Mouse (Mus musculus): ENCODE results near the gene Cox14. TPM values are rescaled to one million over a fixed set of nuclear protein-coding genes. Genes with fewer than 3 reads are reported as not detected.
"Not testable (repeated sequence)": the region's sequence is repeated elsewhere in the genome, so short reads cannot be mapped to it uniquely, and the experiment has no call there.

The Cox14 gene
- total and polyA plus RNA-seq, 3 experiments, result 113 to 125 TPM; not detected in 1

DNA sequence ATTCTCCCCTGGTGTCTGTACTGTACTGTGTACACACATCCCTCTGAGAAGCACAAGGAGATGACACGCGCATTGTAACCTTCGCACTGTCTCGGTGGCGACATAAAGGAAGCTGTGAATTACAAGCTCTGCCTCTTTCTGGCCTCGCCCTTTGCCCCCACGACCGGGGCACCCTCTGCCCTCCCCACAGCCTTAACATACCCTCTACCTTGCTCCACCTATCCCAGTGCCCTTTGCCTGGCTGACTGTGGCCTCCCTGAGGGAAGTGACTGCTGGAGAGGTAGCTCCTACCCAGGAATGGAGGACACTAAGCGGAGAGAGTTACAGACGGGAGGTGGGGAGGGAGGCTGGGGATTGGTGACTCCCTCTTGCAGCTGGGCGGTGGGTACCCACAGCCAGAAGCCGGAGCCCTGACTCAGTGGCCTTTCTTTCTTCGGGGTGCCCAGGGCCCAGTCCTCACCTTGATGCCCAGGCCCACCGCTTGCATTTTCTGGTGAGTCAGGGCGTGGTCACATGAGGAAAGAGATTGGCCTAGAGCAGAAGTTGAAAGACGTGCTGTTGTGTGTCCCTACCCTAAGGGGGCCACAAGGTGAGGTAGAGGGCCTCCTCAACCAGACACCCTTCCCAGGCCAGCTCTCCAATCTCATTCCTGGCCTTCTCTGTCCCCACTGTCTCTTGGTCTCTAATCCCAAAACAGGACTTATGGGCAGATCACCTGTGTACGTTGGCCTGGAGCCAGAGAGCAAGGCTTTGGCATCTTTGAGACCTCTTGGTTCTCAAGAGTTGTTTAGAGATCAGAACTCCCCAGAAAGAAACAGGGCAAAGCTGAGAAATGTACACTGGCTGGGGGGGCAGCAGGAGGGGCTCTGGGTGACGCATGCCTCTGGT lies 25.0 kb upstream of the Cox14 start:
- Histone ChIP-seq H3K79me2 (ENCODE audit: control insufficient read depth, insufficient read depth, low read length, poor library complexity) (peaks cover 4% of the 10 kb centered on the region; the same call in 1 of the 2 replicates), H3K4me3 (ENCODE audit: control insufficient read depth in 1 of 2, insufficient read depth in 1 of 2, low read depth in 2 of 2, low read length in 2 of 2) (no peak overlapping the region), H3K4me1 (ENCODE audit: control insufficient read depth in 1 of 2, insufficient read depth in 2 of 2, low read length in 2 of 2) (peaks cover 0 to 22% of the 10 kb centered on the region in 2 experiments; a peak in 3 of 4 replicates), H3K9ac (ENCODE audit: control insufficient read depth, low read depth, low read length, poor library complexity, severe bottlenecking) (no peak overlapping the region), H3K36me3 (ENCODE audit: control insufficient read depth in 1 of 2, insufficient read depth in 2 of 2, low read length in 2 of 2) (peaks cover 0 to 10% of the 10 kb centered on the region in 2 experiments; a peak in 1 of 4 replicates), H3K27me3 (ENCODE audit: control insufficient read depth in 1 of 2, insufficient read depth in 2 of 2, low read length in 2 of 2) (peaks cover 0 to 2% of the 10 kb centered on the region in 2 experiments; a peak in 3 of 4 replicates), H3K27ac (ENCODE audit: control insufficient read depth, low read depth, low read length) (no peak overlapping the region), H3K9me3 (replicated peaks; ENCODE audit: insufficient read depth, low read length) (no peaks in the 10 kb centered on the region)
- DNase-seq (ENCODE audit: low read depth, low spot score), result no peak
- TF ChIP-seq TCF12 (IDR thresholded peaks at IDR 0.05; ENCODE audit: low read depth, low read length) (no peak), ELF1 (IDR thresholded peaks at IDR 0.05; ENCODE audit: low read depth, low read length) (no peak), GABPA (IDR thresholded peaks at IDR 0.05; ENCODE audit: low read depth, low read length) (no peak), MEF2A (IDR thresholded peaks at IDR 0.05; ENCODE audit: extremely low read depth, insufficient replicate concordance, low read depth, low read length, poor library complexity, severe bottlenecking) (no peak), NELFE (IDR thresholded peaks at IDR 0.05; ENCODE audit: low read depth, low read length) (no peak)

DNA sequence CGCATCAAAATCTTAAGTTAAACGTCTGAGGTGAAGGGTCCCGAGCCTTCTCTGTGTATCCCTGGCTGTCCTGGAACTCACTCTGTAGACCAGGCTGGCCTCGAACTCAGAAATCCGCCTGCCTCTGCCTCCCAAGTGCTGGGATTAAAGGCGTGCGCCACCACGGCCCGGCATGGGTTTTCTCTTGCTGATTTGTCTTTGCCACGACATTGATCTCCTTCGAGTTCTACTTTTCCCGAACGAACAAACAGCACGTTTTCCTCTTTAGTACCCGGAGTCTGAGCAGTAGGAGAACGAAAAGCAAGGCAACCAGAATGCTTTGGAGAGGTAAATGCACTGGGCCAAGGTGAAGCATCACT lies 23.8 kb upstream of the Cox14 start:
- not testable (repeated sequence) for H3K27ac ChIP-seq (ENCODE audit: control insufficient read depth, low read depth, low read length); H3K9me3 ChIP-seq (replicated peaks; ENCODE audit: insufficient read depth, low read length); DNase-seq (ENCODE audit: low read depth, low spot score); H3K79me2 ChIP-seq (ENCODE audit: control insufficient read depth, insufficient read depth, low read length, poor library complexity); H3K27me3 ChIP-seq (ENCODE audit: control insufficient read depth in 1 of 2, insufficient read depth in 2 of 2, low read length in 2 of 2)
- H3K4me1 ChIP-seq (ENCODE audit: control insufficient read depth in 1 of 2, insufficient read depth in 2 of 2, low read length in 2 of 2), result peaks cover 0 to 22% of the 10 kb centered on the region in 2 experiments; a peak in 3 of 4 replicates
- TF ChIP-seq TBP (IDR thresholded peaks at IDR 0.05; ENCODE audit: low read depth, low read length), result peak; percentile 78
- H3K36me3 ChIP-seq (ENCODE audit: control insufficient read depth in 1 of 2, insufficient read depth in 2 of 2, low read length in 2 of 2), result peaks cover 0 to 10% of the 10 kb centered on the region in 2 experiments; a peak in 1 of 4 replicates
- H3K4me3 ChIP-seq (ENCODE audit: control insufficient read depth in 1 of 2, insufficient read depth in 1 of 2, low read depth in 2 of 2, low read length in 2 of 2), result peak overlapping the region; percentile 38 to 62
- peak overlapping the region; percentile 61 for H3K9ac ChIP-seq (ENCODE audit: control insufficient read depth, low read depth, low read length, poor library complexity, severe bottlenecking)

DNA sequence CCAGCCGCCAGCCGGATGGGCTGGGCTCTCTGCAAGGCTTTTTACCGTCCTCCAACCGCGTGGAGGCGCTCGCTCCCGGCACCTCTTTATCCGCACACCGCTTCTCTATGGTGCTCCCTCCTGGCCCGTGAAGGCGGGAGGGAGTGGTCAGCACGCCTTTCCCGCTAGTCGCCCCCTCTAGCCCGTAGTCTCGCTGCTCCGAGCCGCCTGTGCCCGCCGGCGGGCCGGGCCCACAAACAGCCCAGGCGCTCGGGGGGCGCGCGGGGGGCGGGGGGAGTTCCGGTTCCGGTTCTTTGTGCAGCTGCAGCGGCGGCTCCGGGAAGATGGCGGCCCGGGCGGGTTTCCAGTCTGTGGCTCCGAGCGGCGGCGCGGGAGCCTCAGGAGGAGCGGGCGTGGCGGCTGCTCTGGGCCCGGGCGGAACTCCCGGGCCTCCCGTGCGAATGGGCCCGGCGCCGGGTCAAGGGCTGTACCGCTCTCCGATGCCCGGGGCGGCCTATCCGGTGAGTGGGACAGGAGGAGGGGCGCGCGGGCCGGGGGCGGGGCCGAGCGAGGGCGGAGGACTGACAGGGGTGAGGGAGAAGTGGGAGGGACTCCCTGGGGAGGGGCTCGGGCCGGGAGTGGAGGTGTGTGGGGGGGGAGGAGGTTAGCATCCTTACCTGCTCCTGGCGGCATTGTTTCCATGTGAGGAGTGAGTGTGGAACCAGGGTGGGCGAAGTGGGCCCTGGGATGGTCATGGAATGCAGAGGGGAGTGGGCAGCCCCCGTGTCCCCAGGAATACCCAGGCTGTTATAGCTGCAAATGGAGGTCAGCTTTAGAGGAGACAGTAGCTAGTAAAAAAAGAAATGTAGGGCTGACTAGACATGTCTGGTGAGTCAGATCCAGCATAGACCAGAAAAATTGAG lies 23.2 kb upstream of the Cox14 start, which contains the start of gene Smarcd1:
Gene Smarcd1 (plus strand): TSS at position 131 of the 902 bp plus-strand sequence.
- Histone ChIP-seq H3K27ac (ENCODE audit: control insufficient read depth, low read depth, low read length) (peak within 1 kb of the TSS; percentile 54), H3K79me2 (ENCODE audit: control insufficient read depth, insufficient read depth, low read length, poor library complexity) (peaks cover 4% of the 10 kb centered on the region; the same call in 1 of the 2 replicates), H3K9me3 (replicated peaks; ENCODE audit: insufficient read depth, low read length) (no peaks in the 10 kb centered on the region), H3K27me3 (ENCODE audit: control insufficient read depth in 1 of 2, insufficient read depth in 2 of 2, low read length in 2 of 2) (no peaks in the 10 kb centered on the region), H3K4me3 (ENCODE audit: control insufficient read depth in 1 of 2, insufficient read depth in 1 of 2, low read depth in 2 of 2, low read length in 2 of 2) (peak within 1 kb of the TSS; percentile 62 to 80), H3K4me1 (ENCODE audit: control insufficient read depth in 1 of 2, insufficient read depth in 2 of 2, low read length in 2 of 2) (peaks cover 0 to 22% of the 10 kb centered on the region in 2 experiments; a peak in 3 of 4 replicates), H3K36me3 (ENCODE audit: control insufficient read depth in 1 of 2, insufficient read depth in 2 of 2, low read length in 2 of 2) (peaks cover 0 to 10% of the 10 kb centered on the region in 2 experiments; a peak in 2 of 4 replicates), H3K9ac (ENCODE audit: control insufficient read depth, low read depth, low read length, poor library complexity, severe bottlenecking) (peak within 1 kb of the TSS; percentile 94)
- DNase-seq (ENCODE audit: low read depth, low spot score), result peak; percentile 95
- TF ChIP-seq MXI1 (IDR thresholded peaks at IDR 0.05; ENCODE audit: low read depth, low read length), result peak; percentile 86
- TF ChIP-seq POLR2A (IDR thresholded peaks at IDR 0.05; ENCODE audit: control insufficient read depth in 1 of 2, insufficient read depth in 1 of 2, low read depth in 1 of 2, low read length in 2 of 2, poor library complexity in 1 of 2), result peak; percentile 68 to 88; a peak in 3 of 4 replicates
- TF ChIP-seq NELFE (IDR thresholded peaks at IDR 0.05; ENCODE audit: low read depth, low read length), result peak; percentile 69
- peak; percentile 76; the same call in 1 of the 2 replicates for TF ChIP-seq TCF12 (IDR thresholded peaks at IDR 0.05; ENCODE audit: low read depth, low read length)
- peak; percentile 89; the same call in 1 of the 2 replicates for TF ChIP-seq GABPA (IDR thresholded peaks at IDR 0.05; ENCODE audit: low read depth, low read length)
- no peak for TF ChIP-seq CHD2 (IDR thresholded peaks at IDR 0.05; ENCODE audit: low read length)
- TF ChIP-seq KAT2A (conservative IDR thresholded peaks at IDR 0.05; ENCODE audit: low read depth, low read length), result peak; percentile 54; the same call in 1 of the 2 replicates
- no peak for TF ChIP-seq GATA1 (IDR thresholded peaks at IDR 0.05; ENCODE audit: low read depth, low read length)
- peak; percentile 46; the same call in 1 of the 2 replicates for TF ChIP-seq SMC3 (IDR thresholded peaks at IDR 0.05; ENCODE audit: low read depth, low read length)
- TF ChIP-seq RAD21 (IDR thresholded peaks at IDR 0.05; ENCODE audit: low read depth, low read length), result no peak
- peak; percentile 75 for TF ChIP-seq MAX (IDR thresholded peaks at IDR 0.05; ENCODE audit: low read length)
- peak; percentile 88 for TF ChIP-seq SIN3A (IDR thresholded peaks at IDR 0.05; ENCODE audit: low read length)
- TF ChIP-seq MAZ (IDR thresholded peaks at IDR 0.05; ENCODE audit: low read depth, low read length), result peak; percentile 94
- TF ChIP-seq MYC (IDR thresholded peaks at IDR 0.05; ENCODE audit: low read depth, low read length), result peak; percentile 88
- peak; percentile 66; the same call in 1 of the 2 replicates for TF ChIP-seq ETS1 (IDR thresholded peaks at IDR 0.05; ENCODE audit: low read depth, low read length)
- TF ChIP-seq EP300 (IDR thresholded peaks at IDR 0.05; ENCODE audit: low read depth in 1 of 2, low read length in 2 of 2), result peak in 1 of 2 experiments; percentile 42; a peak in 2 of 4 replicates
- peak; percentile 92 to 96 (median 95) for TF ChIP-seq CTCF (IDR thresholded peaks at IDR 0.05 in 2 of 3, conservative IDR thresholded peaks at IDR 0.05 in 1 of 3; ENCODE audit: control insufficient read depth in 1 of 3, insufficient read depth in 1 of 3, low read depth in 2 of 3, low read length in 3 of 3, poor library complexity in 1 of 3, severe bottlenecking in 1 of 3)
- peak; percentile 74 for TF ChIP-seq ELF1 (IDR thresholded peaks at IDR 0.05; ENCODE audit: low read depth, low read length)

Measured in MEL (cell line).